Mouse (Mus musculus): ENCODE measurements around the gene Trio. TPM values are rescaled to one million over a fixed set of nuclear protein-coding genes. Genes with fewer than 3 reads are reported as not detected.

Gene Trio
- polyA plus RNA-seq, 1 experiment from 2014 or later = 14.0 TPM

DNA sequence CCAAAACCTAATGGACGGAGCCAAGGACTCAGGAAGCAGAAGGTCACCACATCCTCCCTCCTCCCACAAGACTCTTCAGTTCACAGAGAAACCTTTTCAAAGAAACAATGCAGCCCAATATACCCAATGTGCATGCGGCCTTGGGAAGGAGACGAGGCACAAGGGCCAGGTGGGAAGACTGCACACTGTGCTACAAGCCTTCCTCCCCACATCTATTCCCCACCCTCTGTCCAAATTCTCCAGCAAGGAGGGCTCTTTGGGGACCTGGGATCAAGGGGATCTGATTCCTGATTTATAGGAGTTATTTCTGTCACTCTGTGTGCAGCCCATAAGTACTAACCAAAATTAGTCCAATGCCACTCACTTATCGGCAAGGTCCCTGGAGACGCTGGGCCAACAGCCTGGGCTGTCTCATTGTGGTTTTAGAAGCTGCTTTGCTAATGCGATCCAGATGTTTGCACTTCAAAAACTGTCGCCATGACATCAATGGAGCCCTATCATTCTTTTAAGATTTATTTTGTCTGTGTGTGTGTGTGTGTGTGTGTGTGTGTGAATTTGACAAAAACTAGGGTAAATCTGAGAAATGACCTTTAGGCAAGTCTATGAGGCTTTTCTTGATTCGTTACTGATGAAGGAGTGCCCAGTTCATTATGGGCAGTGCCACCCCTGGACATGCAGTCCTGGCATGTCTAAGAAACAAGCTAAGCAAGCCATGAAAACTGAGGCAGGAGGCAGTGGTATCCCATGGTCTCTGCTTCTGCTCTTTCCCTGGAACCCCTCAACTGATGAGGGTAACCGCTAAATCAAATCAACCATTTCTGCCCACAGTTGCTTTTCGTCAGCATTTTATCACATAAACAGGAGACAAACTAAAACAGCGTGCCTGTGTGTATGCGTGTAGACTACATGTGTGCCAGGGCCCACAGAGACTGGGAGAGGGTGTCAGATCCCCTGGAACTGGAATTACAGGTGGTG lies 89.6 kb downstream of the Trio start:
- ATAC-seq (replicated peaks; ENCODE audit: low FRiP score) = no peak
- Histone ChIP-seq H3K9ac (ENCODE audit: low read depth, low read length) (no peak overlapping the region), H3K9me3 (ENCODE audit: control insufficient read depth, low read length) (no peaks in the 10 kb centered on the region), H3K27ac (ENCODE audit: low read depth, low read length) (no peak overlapping the region), H3K36me3 (ENCODE audit: control insufficient read depth, insufficient read depth, low read length) (no peaks in the 10 kb centered on the region), H3K27me3 (replicated peaks; ENCODE audit: control insufficient read depth, insufficient read depth, low read length) (no peaks in the 10 kb centered on the region), H3K4me3 (ENCODE audit: low read depth, low read length) (no peak overlapping the region), H3K4me2 (no peak overlapping the region), H3K4me1 (replicated peaks; ENCODE audit: control insufficient read depth, insufficient read depth, low read length) (peaks cover 13% of the 10 kb centered on the region)
- DNase-seq (ENCODE audit: low spot score) = no peak
- 74% methylated on average over 12 of the region's 12 CpGs for WGBS

DNA sequence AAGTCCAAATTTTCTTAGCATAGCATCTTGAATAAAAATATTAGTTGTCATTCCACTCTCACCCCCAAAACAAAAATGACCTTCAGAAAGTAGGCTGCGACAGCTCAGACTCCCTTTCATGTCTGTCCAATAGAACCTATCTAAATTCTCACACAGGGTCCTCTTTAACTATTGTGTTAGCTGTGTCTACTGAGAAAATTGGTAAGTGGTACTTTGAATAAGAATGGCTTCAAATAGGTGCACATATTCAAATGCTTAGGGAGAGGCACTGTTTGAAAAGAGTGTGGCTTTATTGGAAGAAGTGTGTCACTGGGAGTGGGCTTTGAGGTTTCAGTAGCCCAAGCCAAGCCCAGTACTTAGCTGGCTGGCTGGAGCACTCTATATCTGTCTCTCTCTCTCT lies 92.4 kb downstream of the Trio start:
- H3K27me3 ChIP-seq (replicated peaks; ENCODE audit: control insufficient read depth, insufficient read depth, low read length) = no peaks in the 10 kb centered on the region
- no peaks in the 10 kb centered on the region for H3K36me3 ChIP-seq (ENCODE audit: control insufficient read depth, insufficient read depth, low read length)
- peaks cover 11% of the 10 kb centered on the region for H3K4me1 ChIP-seq (replicated peaks; ENCODE audit: control insufficient read depth, insufficient read depth, low read length)
- ATAC-seq (replicated peaks; ENCODE audit: low FRiP score) (no peak), DNase-seq (ENCODE audit: low spot score) (no peak)
- H3K4me2 ChIP-seq = no peak overlapping the region
- WGBS = 89% methylated on average over 1 of the region's 1 CpGs
- no peak overlapping the region for H3K4me3 ChIP-seq (ENCODE audit: low read depth, low read length)
- no peak overlapping the region for H3K27ac ChIP-seq (ENCODE audit: low read depth, low read length)
- no peak overlapping the region for H3K9ac ChIP-seq (ENCODE audit: low read depth, low read length)
- no peaks in the 10 kb centered on the region for H3K9me3 ChIP-seq (ENCODE audit: control insufficient read depth, low read length)

DNA sequence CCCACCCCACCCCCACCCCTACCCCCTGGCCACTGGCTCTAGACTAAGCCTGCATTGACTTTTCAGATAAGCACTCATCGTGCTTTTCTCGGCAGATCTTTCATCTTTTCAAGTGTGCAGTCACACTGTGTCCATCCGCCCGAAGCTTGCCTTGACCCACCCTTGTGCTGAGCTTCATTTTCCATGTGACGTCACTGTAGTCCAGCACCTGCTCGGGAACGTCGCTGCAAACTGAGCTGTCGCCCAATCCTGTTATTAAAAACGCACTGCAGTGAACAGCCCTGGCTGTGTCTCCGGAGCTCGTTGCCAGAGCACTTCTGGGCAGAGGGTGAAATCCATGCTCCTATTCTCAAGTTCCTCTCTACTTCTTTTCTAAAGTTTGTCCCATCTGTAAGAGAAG lies 93.8 kb downstream of the Trio start:
- H3K4me2 ChIP-seq = no peak overlapping the region
- peaks cover 2% of the 10 kb centered on the region; the same call in 1 of the 2 replicates for H3K4me1 ChIP-seq (replicated peaks; ENCODE audit: control insufficient read depth, insufficient read depth, low read length)
- H3K36me3 ChIP-seq (ENCODE audit: control insufficient read depth, insufficient read depth, low read length) = no peaks in the 10 kb centered on the region
- no peak overlapping the region for H3K27ac ChIP-seq (ENCODE audit: low read depth, low read length)
- no peaks in the 10 kb centered on the region for H3K27me3 ChIP-seq (replicated peaks; ENCODE audit: control insufficient read depth, insufficient read depth, low read length)
- H3K9me3 ChIP-seq (ENCODE audit: control insufficient read depth, low read length) = no peaks in the 10 kb centered on the region
- no peak for ATAC-seq (replicated peaks; ENCODE audit: low FRiP score)
- H3K9ac ChIP-seq (ENCODE audit: low read depth, low read length) = no peak overlapping the region
- H3K4me3 ChIP-seq (ENCODE audit: low read depth, low read length) = no peak overlapping the region
- WGBS = 62% methylated on average over 12 of the region's 12 CpGs
- DNase-seq (ENCODE audit: low spot score) = no peak

DNA sequence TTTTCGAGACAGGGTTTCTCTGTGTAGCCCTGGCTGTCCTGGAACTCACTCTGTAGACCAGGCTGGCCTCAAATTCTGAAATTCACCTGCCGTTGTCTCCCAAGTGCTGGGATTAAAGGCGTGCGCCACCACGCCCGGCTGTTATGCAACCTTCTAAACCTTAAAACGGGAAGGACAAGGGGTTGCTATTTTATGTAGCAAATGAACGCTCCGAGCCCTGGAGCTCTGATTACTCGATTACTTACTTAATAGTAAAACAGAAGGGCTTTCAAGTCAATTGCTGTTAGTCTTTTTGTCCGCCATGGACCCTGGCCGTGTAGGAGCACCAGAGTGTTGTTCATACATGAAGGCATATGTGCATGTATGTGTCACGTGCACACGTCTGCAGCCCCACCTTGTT lies 94.2 kb downstream of the Trio start:
- Histone ChIP-seq H3K27me3 (replicated peaks; ENCODE audit: control insufficient read depth, insufficient read depth, low read length) (no peaks in the 10 kb centered on the region), H3K4me1 (replicated peaks; ENCODE audit: control insufficient read depth, insufficient read depth, low read length) (no peaks in the 10 kb centered on the region), H3K4me3 (ENCODE audit: low read depth, low read length) (no peak overlapping the region), H3K9ac (ENCODE audit: low read depth, low read length) (no peak overlapping the region), H3K4me2 (no peak overlapping the region), H3K36me3 (ENCODE audit: control insufficient read depth, insufficient read depth, low read length) (no peaks in the 10 kb centered on the region), H3K9me3 (ENCODE audit: control insufficient read depth, low read length) (no peaks in the 10 kb centered on the region), H3K27ac (ENCODE audit: low read depth, low read length) (no peak overlapping the region)
- no peak for DNase-seq (ENCODE audit: low spot score)
- ATAC-seq (replicated peaks; ENCODE audit: low FRiP score) = no peak
- WGBS = 87% methylated on average over 14 of the region's 14 CpGs

DNA sequence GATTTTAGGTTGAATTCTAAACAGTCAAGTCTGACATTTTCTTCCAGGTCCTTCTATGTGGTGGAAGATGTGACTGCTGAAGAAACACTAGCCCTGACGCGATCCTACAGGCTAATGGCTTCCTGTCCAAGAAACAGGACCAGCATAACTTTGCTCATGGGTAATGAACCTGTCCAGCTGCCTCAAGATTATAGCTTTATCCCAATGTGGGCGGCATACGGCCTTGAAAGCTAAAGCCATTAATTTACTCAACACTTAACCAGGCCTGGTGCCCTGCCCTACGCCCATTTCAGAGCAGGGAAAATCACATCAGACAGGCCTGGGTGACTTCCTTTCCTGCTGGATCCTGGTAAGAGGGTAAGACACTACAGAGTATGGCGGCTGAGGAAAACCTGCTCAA lies 98.0 kb downstream of the Trio start:
- Histone ChIP-seq H3K4me1 (replicated peaks; ENCODE audit: control insufficient read depth, insufficient read depth, low read length) (peaks cover 19% of the 10 kb centered on the region), H3K4me2 (no peak overlapping the region), H3K27ac (ENCODE audit: low read depth, low read length) (no peak overlapping the region), H3K36me3 (ENCODE audit: control insufficient read depth, insufficient read depth, low read length) (no peaks in the 10 kb centered on the region), H3K9me3 (ENCODE audit: control insufficient read depth, low read length) (no peaks in the 10 kb centered on the region), H3K9ac (ENCODE audit: low read depth, low read length) (no peak overlapping the region), H3K27me3 (replicated peaks; ENCODE audit: control insufficient read depth, insufficient read depth, low read length) (no peaks in the 10 kb centered on the region), H3K4me3 (ENCODE audit: low read depth, low read length) (no peak overlapping the region)
- ATAC-seq (replicated peaks; ENCODE audit: low FRiP score) = no peak
- no peak for DNase-seq (ENCODE audit: low spot score)
- 84% methylated on average over 6 of the region's 6 CpGs for WGBS

DNA sequence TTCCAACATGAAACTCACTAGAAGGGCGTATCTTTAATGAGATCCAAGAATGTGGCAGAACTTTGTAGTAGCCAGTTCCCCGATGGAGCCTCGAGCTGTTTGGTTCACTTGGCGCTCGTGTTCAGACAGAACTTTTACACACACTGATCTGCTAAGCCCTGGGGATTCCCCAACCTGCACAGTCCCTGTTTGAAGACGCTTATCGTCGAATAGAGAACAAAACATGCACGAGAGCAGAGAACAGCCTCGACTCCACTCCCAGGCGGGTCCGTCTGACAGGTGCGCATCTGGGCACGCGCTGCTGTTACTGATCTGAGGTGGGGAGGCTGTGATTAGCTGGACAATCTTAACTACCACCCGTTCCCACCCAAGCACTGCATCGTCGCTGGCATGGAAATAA lies 98.7 kb downstream of the Trio start:
- no peak overlapping the region for H3K4me2 ChIP-seq
- H3K4me3 ChIP-seq (ENCODE audit: low read depth, low read length) = no peak overlapping the region
- WGBS = 56% methylated on average over 18 of the region's 18 CpGs
- H3K9me3 ChIP-seq (ENCODE audit: control insufficient read depth, low read length) = no peaks in the 10 kb centered on the region
- peaks cover 23% of the 10 kb centered on the region for H3K4me1 ChIP-seq (replicated peaks; ENCODE audit: control insufficient read depth, insufficient read depth, low read length)
- DNase-seq (ENCODE audit: low spot score) = no peak
- no peak for ATAC-seq (replicated peaks; ENCODE audit: low FRiP score)
- no peaks in the 10 kb centered on the region for H3K36me3 ChIP-seq (ENCODE audit: control insufficient read depth, insufficient read depth, low read length)
- H3K27ac ChIP-seq (ENCODE audit: low read depth, low read length) = no peak overlapping the region
- no peak overlapping the region for H3K9ac ChIP-seq (ENCODE audit: low read depth, low read length)
- no peaks in the 10 kb centered on the region for H3K27me3 ChIP-seq (replicated peaks; ENCODE audit: control insufficient read depth, insufficient read depth, low read length)

DNA sequence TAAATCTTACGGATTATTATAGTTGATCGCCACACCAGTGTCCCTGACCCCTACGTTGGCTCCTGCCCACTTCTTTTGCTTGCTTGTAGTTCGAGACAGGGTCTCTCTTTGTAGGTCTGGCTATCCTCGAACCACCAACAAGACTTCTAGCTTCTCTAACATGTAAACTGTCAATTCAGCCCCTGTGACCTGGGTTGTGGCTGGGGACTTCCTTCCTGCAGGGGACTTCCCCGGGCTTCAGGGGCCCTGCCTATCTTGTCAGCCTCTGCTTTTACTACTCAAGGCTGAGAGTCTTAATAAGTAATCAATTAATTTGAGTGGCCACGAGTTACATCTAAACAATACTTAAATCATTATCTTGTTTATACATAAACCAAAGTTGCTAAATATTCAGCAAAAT lies 99.2 kb downstream of the Trio start:
- 48% methylated on average over 7 of the region's 7 CpGs for WGBS
- 0 out of 2 replicates have a peak overlapping the region, but pooled peaks have one; percentile 26 for H3K4me2 ChIP-seq
- ATAC-seq (replicated peaks; ENCODE audit: low FRiP score) (no peak), DNase-seq (ENCODE audit: low spot score) (no peak)
- H3K36me3 ChIP-seq (ENCODE audit: control insufficient read depth, insufficient read depth, low read length) = no peaks in the 10 kb centered on the region
- H3K4me1 ChIP-seq (replicated peaks; ENCODE audit: control insufficient read depth, insufficient read depth, low read length) = peaks cover 23% of the 10 kb centered on the region
- no peak overlapping the region for H3K27ac ChIP-seq (ENCODE audit: low read depth, low read length)
- H3K9ac ChIP-seq (ENCODE audit: low read depth, low read length) = no peak overlapping the region
- no peaks in the 10 kb centered on the region for H3K27me3 ChIP-seq (replicated peaks; ENCODE audit: control insufficient read depth, insufficient read depth, low read length)
- no peaks in the 10 kb centered on the region for H3K9me3 ChIP-seq (ENCODE audit: control insufficient read depth, low read length)
- H3K4me3 ChIP-seq (ENCODE audit: low read depth, low read length) = no peak overlapping the region

DNA sequence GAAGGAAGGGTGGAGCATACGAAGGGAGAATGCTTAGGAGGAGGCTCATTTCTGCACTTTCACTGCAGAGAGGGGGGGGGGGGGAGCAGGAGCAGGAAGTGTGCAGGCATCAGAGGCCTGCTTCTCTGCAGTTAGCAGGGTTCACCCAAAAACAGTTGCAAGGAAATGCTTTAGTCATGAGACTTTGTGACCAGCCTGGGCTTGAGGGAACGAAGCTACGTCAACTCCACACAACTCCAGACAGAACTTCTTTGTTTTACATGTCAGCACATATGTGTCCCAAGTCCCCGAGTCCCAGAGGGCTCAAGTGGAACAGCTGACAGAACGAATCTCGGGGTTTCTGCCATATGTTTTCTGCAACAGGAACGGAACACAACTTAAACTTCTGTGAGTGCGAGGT lies 99.8 kb downstream of the Trio start:
- ATAC-seq (replicated peaks; ENCODE audit: low FRiP score) (no peak), DNase-seq (ENCODE audit: low spot score) (no peak)
- Histone ChIP-seq H3K27ac (ENCODE audit: low read depth, low read length) (no peak overlapping the region), H3K4me2 (peak overlapping the region; percentile 26; the same call in 1 of the 2 replicates), H3K9me3 (ENCODE audit: control insufficient read depth, low read length) (no peaks in the 10 kb centered on the region), H3K36me3 (ENCODE audit: control insufficient read depth, insufficient read depth, low read length) (no peaks in the 10 kb centered on the region), H3K9ac (ENCODE audit: low read depth, low read length) (no peak overlapping the region), H3K27me3 (replicated peaks; ENCODE audit: control insufficient read depth, insufficient read depth, low read length) (no peaks in the 10 kb centered on the region), H3K4me3 (ENCODE audit: low read depth, low read length) (no peak overlapping the region), H3K4me1 (replicated peaks; ENCODE audit: control insufficient read depth, insufficient read depth, low read length) (peaks cover 23% of the 10 kb centered on the region)
- 44% methylated on average over 8 of the region's 8 CpGs for WGBS

All from liver, embryonic 11.5 days (tissue).